Mouse (Mus musculus) liver, adult 2 months (tissue): Measurements from ENCODE around the gene Irak3. TPM values are rescaled to one million over a fixed set of nuclear protein-coding genes. Genes with fewer than 3 reads are reported as not detected.

Experiments used
- DNase-seq: peaks from one replicate; pipeline ENCODE4 v3.0.0-alpha.2; 2011; ENCODE audit warnings: low read depth, low spot score; ENCODE audit errors: extremely low read depth
- H3K27ac ChIP-seq: fragments of 200-500 bp; replicated peaks from 2 replicates; pipeline ENCODE4 v1.5.1; 2012; ENCODE audit warnings: low read depth, mild to moderate bottlenecking, control low read depth, inconsistent platforms, low read length; ENCODE audit not compliant: insufficient read depth
- H3K27me3 ChIP-seq: fragments of 200-500 bp; 2 replicates; pipeline ENCODE4 v1.6.1; 2012; ENCODE audit warnings: mild to moderate bottlenecking, moderate library complexity, low read length, inconsistent platforms; ENCODE audit not compliant: control insufficient read depth, insufficient read depth
- H3K36me3 ChIP-seq: fragments of 200-500 bp; 2 replicates; pipeline ENCODE4 v1.6.1; 2012; ENCODE audit warnings: low read length, inconsistent platforms; ENCODE audit not compliant: control insufficient read depth, insufficient read depth
- H3K4me1 ChIP-seq: fragments of 200-500 bp; 2 replicates; pipeline ENCODE4 v1.6.1; 2011; ENCODE audit warnings: low read length; ENCODE audit not compliant: control insufficient read depth, insufficient read depth
- H3K4me3 ChIP-seq: fragments of 200-500 bp; 2 replicates; pipeline ENCODE4 v1.5.1; 2011; ENCODE audit warnings: low read depth, mild to moderate bottlenecking, control low read depth, low read length, moderate library complexity; ENCODE audit not compliant: insufficient read depth
- H3K79me2 ChIP-seq: fragments of 200-500 bp; 2 replicates; pipeline ENCODE4 v1.6.1; 2012; ENCODE audit warnings: inconsistent platforms, mild to moderate bottlenecking, low read length, moderate library complexity; ENCODE audit not compliant: control insufficient read depth, insufficient read depth
- H3K9ac ChIP-seq: fragments of 200-500 bp; 2 replicates; pipeline ENCODE4 v1.6.1; 2012; ENCODE audit warnings: low read depth, mild to moderate bottlenecking, control low read depth, inconsistent platforms, low read length
- CTCF ChIP-seq: fragments of 200-500 bp; IDR thresholded peaks from 2 replicates; pipeline ENCODE4 v1.5.1; 2011; ENCODE audit warnings: low read depth, low read length, control low read depth
- POLR2A ChIP-seq: fragments of 200-500 bp; IDR thresholded peaks from 2 replicates; pipeline ENCODE4 v1.6.1; 2011; ENCODE audit warnings: low read length, control low read depth; ENCODE audit not compliant: insufficient read depth; ENCODE audit errors: extremely low read depth
- WGBS: fragments of 180-500 bp; shearing (Covaris S2); methylation state at CpG from one replicate; pipeline ENCODE4 v1.1.7; 2018; 5-methylcytosine and 5-hydroxymethylcytosine counted together
- polyA plus RNA-seq: library from polyadenylated mRNA; depleted of rRNA; stranded (reverse); fragments of >200 nt; gene quantifications from 2 replicates; pipeline ENCODE4 v1.2.3, GENCODE M21; 2012
- total RNA-seq: library from RNA; depleted of rRNA; stranded (reverse); fragments of >200 nt; gene quantifications from 2 replicates; pipeline ENCODE4 v1.2.3, GENCODE M21; 2014

Gene Irak3
- total and polyA plus RNA-seq, 2 experiments: 0.49 to 1.1 TPM

DNA sequence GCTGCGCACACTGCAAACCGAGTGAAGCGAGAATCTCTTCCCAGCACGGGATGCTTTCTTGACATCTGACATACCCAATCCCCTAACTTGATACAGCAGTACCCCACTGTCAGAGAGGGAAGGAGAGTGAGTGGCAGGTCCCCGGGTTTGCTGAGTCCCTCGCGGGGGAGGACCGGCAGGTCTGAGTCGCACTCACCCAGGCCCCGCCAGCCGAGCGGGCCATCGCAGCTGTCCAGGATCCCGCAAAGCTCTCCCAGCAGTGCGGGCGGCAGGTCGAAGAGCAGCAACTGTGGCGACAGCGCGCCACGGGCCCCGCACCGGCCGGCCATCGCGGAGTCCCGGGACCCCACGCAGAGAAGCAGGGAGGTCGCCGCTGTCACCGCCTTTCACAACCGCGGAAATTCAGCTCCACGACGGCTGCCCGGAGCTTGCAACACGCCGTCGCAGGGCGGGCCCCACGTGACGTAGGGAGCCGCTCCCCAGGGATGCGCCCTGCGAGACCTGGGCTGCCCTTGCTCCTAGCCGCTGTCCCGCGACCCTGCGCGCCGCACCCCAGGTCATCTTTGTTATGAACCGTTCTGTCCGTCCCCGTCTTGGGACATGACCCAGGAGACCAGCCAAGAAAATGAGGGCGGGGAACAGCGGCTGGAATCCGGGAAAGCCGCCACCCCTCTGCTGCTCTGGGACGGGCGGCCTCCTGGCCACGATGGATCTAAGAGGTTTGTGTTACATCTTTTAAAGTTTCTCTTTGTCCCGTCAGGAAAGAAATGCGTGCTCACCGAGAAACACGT lies 604 bp downstream of the Irak3 start, which contains the start of gene Tmbim4:
TSS of gene Tmbim4 (plus strand) at position 460 of the 791 bp plus-strand sequence.
- H3K27ac ChIP-seq: peak within 1 kb of the TSS; percentile 19
- H3K79me2 ChIP-seq: no peaks in the 10 kb centered on the region
- no peaks in the 10 kb centered on the region for H3K36me3 ChIP-seq
- TF ChIP-seq CTCF: no peak
- 0 out of 2 replicates have a peak, but pooled peaks have one; percentile 13 for TF ChIP-seq POLR2A
- H3K27me3 ChIP-seq: no peaks in the 10 kb centered on the region
- H3K4me1 ChIP-seq: 0 out of 2 replicates have a peak, but pooled peaks cover 1% of the 10 kb centered on the region
- peak within 1 kb of the TSS; percentile 77 for H3K4me3 ChIP-seq
- peak within 1 kb of the TSS; percentile 71 for H3K9ac ChIP-seq
- WGBS: 2% methylated on average over 65 of the region's 65 CpGs
- DNase-seq: peak; percentile 46

DNA sequence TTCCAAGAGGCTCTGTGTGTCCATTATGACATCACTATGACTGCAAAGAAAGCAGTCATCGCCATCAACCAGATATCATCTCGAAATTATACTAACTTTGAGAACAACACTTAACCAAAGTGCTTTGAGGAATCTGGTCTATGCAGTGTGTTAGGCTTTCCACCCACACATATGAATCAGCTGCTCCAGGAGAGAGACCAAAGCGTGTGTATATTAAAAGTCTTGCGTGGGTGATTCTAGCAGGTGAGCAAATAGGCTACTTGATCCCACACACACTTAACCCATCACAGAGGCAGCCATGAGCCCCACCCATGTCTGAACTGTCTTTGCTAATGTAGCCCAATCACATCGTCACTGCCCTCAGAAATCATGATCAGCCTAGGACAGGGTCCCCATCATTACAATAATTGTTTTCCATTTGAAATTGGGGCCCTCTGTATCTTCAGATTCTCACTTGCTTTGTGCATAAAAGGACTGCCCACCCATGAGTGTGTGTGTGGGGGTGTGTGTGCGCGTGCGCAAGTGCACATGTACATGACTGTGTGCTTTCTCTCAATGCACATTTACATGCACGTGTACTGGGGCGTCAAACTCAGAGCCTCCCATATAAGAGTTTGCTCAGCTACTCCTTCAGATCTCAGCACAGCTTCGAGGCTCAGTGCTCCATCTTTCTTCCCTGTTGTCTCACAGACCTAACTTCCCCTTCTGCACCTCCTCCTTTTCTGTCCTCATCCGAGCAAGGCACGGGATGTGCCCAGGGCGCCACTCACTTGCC lies 4.7 kb downstream of the Irak3 start:
- DNase-seq: no peak
- no peaks in the 10 kb centered on the region for H3K27me3 ChIP-seq
- no peaks in the 10 kb centered on the region for H3K79me2 ChIP-seq
- no peaks in the 10 kb centered on the region for H3K36me3 ChIP-seq
- 77% methylated on average over 14 of the region's 14 CpGs for WGBS
- TF ChIP-seq CTCF: no peak
- TF ChIP-seq POLR2A: no peak
- no peak overlapping the region for H3K27ac ChIP-seq
- 0 out of 2 replicates have a peak, but pooled peaks cover 1% of the 10 kb centered on the region for H3K4me1 ChIP-seq
- H3K9ac ChIP-seq: no peak overlapping the region
- H3K4me3 ChIP-seq: no peak overlapping the region

DNA sequence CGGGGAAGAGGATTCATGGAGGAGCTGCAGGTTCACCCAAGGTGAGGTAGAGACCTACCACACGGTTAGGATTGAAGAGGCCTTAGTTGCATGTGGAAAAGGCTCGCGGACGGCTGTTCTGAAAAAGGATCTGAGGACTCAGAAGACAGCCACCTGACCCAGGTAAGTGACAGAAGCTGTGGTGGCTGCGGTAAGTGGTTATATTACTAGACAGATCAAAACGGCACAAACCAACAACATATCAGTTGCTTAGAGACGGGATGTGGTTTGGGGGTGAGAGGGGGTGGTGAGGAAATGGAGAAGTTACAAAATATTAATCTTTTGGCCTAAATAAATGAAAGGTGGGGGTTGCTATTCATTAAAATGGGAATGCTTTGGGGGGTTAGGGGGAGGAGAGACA lies 8.7 kb downstream of the Irak3 start:
- Histone ChIP-seq H3K27ac (no peak overlapping the region), H3K27me3 (no peaks in the 10 kb centered on the region), H3K9ac (no peak overlapping the region), H3K4me1 (no peaks in the 10 kb centered on the region), H3K4me3 (no peak overlapping the region), H3K36me3 (no peaks in the 10 kb centered on the region), H3K79me2 (no peaks in the 10 kb centered on the region)
- 91% methylated on average over 8 of the region's 8 CpGs for WGBS
- TF ChIP-seq CTCF (no peak), POLR2A (no peak)
- DNase-seq: no peak

DNA sequence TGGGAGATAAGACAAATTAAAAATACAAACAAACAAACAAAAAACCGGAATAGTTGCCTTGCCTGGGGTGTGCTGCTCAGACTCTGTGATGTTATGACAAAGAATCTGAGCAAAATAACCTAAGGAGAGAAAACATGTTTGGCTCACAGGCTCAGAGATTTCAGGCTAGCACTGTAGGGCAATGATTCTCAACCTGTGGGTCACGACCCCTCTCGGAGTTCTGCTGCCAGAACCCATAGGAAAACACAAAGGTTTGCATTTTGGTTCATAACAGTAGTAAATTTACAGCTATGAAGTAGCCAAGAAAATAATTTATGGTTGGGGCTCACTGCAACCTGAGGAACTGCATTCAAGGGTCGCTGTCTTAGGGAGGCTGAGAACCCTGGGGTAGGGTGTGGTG lies 9.7 kb downstream of the Irak3 start:
- no peak overlapping the region for H3K9ac ChIP-seq
- H3K27ac ChIP-seq: no peak overlapping the region
- H3K79me2 ChIP-seq: no peaks in the 10 kb centered on the region
- H3K4me1 ChIP-seq: no peaks in the 10 kb centered on the region
- TF ChIP-seq POLR2A (no peak), CTCF (no peak)
- no peaks in the 10 kb centered on the region for H3K27me3 ChIP-seq
- no peak overlapping the region for H3K4me3 ChIP-seq
- 85% methylated on average over 4 of the region's 4 CpGs for WGBS
- no peak for DNase-seq
- no peaks in the 10 kb centered on the region for H3K36me3 ChIP-seq

DNA sequence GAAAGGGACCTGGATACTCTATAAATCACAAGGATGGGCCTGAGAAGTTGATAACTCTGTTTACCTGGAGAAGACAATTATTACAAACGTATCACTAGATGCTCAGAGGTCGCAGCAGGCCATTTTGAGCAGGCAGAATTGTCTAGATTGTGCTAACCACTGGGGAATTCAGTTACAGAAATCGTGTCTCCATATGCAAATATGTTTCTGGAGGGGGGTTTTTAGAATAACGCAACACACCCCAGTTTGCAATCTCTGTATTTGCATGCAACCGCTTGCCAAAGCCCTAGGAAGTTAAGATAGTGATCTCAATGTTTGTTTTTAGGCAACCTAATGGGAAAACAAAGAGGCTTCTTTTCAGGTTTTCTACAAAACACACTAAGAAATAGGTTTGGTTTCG lies 10.8 kb downstream of the Irak3 start:
- Histone ChIP-seq H3K4me1 (no peaks in the 10 kb centered on the region), H3K79me2 (no peaks in the 10 kb centered on the region), H3K9ac (no peak overlapping the region), H3K4me3 (no peak overlapping the region), H3K27ac (no peak overlapping the region), H3K27me3 (no peaks in the 10 kb centered on the region), H3K36me3 (no peaks in the 10 kb centered on the region)
- TF ChIP-seq CTCF (no peak), POLR2A (no peak)
- no peak for DNase-seq
- WGBS: 69% methylated on average over 6 of the region's 6 CpGs
